Mouse (Mus musculus): ENCODE data around the gene Dld. TPM values are rescaled to one million over a fixed set of nuclear protein-coding genes. Genes with fewer than 3 reads are reported as not detected.

The Dld gene
- polyA plus RNA-seq, 1 experiment = 15.9 TPM

GRCm38 (mm10) chr12:31299676-31300197 lies 51.5 kb downstream of the Dld start:
- TF ChIP-seq POLR2A (IDR thresholded peaks at IDR 0.05; ENCODE audit: borderline replicate concordance, extremely low read depth, low read depth, low read length) (no peak), CTCF (IDR thresholded peaks at IDR 0.05; ENCODE audit: insufficient read depth, low read length) (no peak)
- DNase-seq = no peak
- WGBS = 62% methylated on average over 14 of the region's 14 CpGs
- Histone ChIP-seq H3K4me3 (replicated peaks; ENCODE audit: extremely low read depth, low read depth, low read length) (no peak overlapping the region), H3K4me1 (ENCODE audit: control insufficient read depth, insufficient read depth, low read length) (peaks cover 2% of the 10 kb centered on the region)

GRCm38 (mm10) chr12:31299126-31299525 lies 52.1 kb downstream of the Dld start:
- no peak overlapping the region for H3K4me3 ChIP-seq (replicated peaks; ENCODE audit: extremely low read depth, low read depth, low read length)
- DNase-seq = no peak
- 90% methylated on average over 3 of the region's 3 CpGs for WGBS
- peaks cover 5% of the 10 kb centered on the region for H3K4me1 ChIP-seq (ENCODE audit: control insufficient read depth, insufficient read depth, low read length)
- TF ChIP-seq POLR2A (IDR thresholded peaks at IDR 0.05; ENCODE audit: borderline replicate concordance, extremely low read depth, low read depth, low read length) (no peak), CTCF (IDR thresholded peaks at IDR 0.05; ENCODE audit: insufficient read depth, low read length) (no peak)

- TF ChIP-seq CTCF (IDR thresholded peaks at IDR 0.05; ENCODE audit: insufficient read depth, low read length) = no peak
- no peak for TF ChIP-seq POLR2A (IDR thresholded peaks at IDR 0.05; ENCODE audit: borderline replicate concordance, extremely low read depth, low read depth, low read length)
- 91% methylated on average over 8 of the region's 8 CpGs for WGBS
- DNase-seq = no peak
These were observed 52.7 kb downstream of the Dld start for GRCm38 (mm10) chr12:31298530-31298929.

GRCm38 (mm10) chr12:31298122-31298521 lies 53.1 kb downstream of the Dld start:
- WGBS = 86% methylated on average over 4 of the region's 4 CpGs
- no peak for DNase-seq
- H3K4me1 ChIP-seq (ENCODE audit: control insufficient read depth, insufficient read depth, low read length) = peaks cover 5% of the 10 kb centered on the region
- no peak overlapping the region for H3K4me3 ChIP-seq (replicated peaks; ENCODE audit: extremely low read depth, low read depth, low read length)
- TF ChIP-seq POLR2A (IDR thresholded peaks at IDR 0.05; ENCODE audit: borderline replicate concordance, extremely low read depth, low read depth, low read length) (no peak), CTCF (IDR thresholded peaks at IDR 0.05; ENCODE audit: insufficient read depth, low read length) (no peak)

More at GRCm38 (mm10) chr12:31298530-31298929, 52.7 kb downstream of the Dld start:
- H3K4me1 ChIP-seq (ENCODE audit: control insufficient read depth, insufficient read depth, low read length) = peaks cover 5% of the 10 kb centered on the region
- H3K4me3 ChIP-seq (replicated peaks; ENCODE audit: extremely low read depth, low read depth, low read length) = no peak overlapping the region

- Histone ChIP-seq H3K4me3 (replicated peaks; ENCODE audit: extremely low read depth, low read depth, low read length) (no peak overlapping the region), H3K4me1 (ENCODE audit: control insufficient read depth, insufficient read depth, low read length) (peaks cover 5% of the 10 kb centered on the region)
- TF ChIP-seq CTCF (IDR thresholded peaks at IDR 0.05; ENCODE audit: insufficient read depth, low read length) = no peak
- no peak for TF ChIP-seq POLR2A (IDR thresholded peaks at IDR 0.05; ENCODE audit: borderline replicate concordance, extremely low read depth, low read depth, low read length)
- DNase-seq = no peak
- 63% methylated on average over 4 of the region's 4 CpGs for WGBS
These were observed 55.2 kb downstream of the Dld start for GRCm38 (mm10) chr12:31296097-31296496.

GRCm38 (mm10) chr12:31295505-31295904 lies 55.7 kb downstream of the Dld start:
- TF ChIP-seq CTCF (IDR thresholded peaks at IDR 0.05; ENCODE audit: insufficient read depth, low read length) (no peak), POLR2A (IDR thresholded peaks at IDR 0.05; ENCODE audit: borderline replicate concordance, extremely low read depth, low read depth, low read length) (no peak)
- DNase-seq = no peak
- no peak overlapping the region for H3K4me3 ChIP-seq (replicated peaks; ENCODE audit: extremely low read depth, low read depth, low read length)
- peaks cover 5% of the 10 kb centered on the region for H3K4me1 ChIP-seq (ENCODE audit: control insufficient read depth, insufficient read depth, low read length)
- 70% methylated on average over 3 of the region's 3 CpGs for WGBS

GRCm38 (mm10) chr12:31294996-31295395 lies 56.3 kb downstream of the Dld start:
- Histone ChIP-seq H3K4me1 (ENCODE audit: control insufficient read depth, insufficient read depth, low read length) (peaks cover 5% of the 10 kb centered on the region), H3K4me3 (replicated peaks; ENCODE audit: extremely low read depth, low read depth, low read length) (no peak overlapping the region)
- no peak for TF ChIP-seq POLR2A (IDR thresholded peaks at IDR 0.05; ENCODE audit: borderline replicate concordance, extremely low read depth, low read depth, low read length)
- TF ChIP-seq CTCF (IDR thresholded peaks at IDR 0.05; ENCODE audit: insufficient read depth, low read length) = no peak
- no peak for DNase-seq
- 73% methylated on average over 11 of the region's 11 CpGs for WGBS

- WGBS = 41% methylated on average over 10 of the region's 10 CpGs
- TF ChIP-seq POLR2A (IDR thresholded peaks at IDR 0.05; ENCODE audit: borderline replicate concordance, extremely low read depth, low read depth, low read length) (no peak), CTCF (IDR thresholded peaks at IDR 0.05; ENCODE audit: insufficient read depth, low read length) (no peak)
- Histone ChIP-seq H3K4me1 (ENCODE audit: control insufficient read depth, insufficient read depth, low read length) (peaks cover 5% of the 10 kb centered on the region), H3K4me3 (replicated peaks; ENCODE audit: extremely low read depth, low read depth, low read length) (no peak overlapping the region)
- no peak for DNase-seq
These were observed 56.7 kb downstream of the Dld start for GRCm38 (mm10) chr12:31294526-31294925.

GRCm38 (mm10) chr12:31293361-31294142 lies 57.7 kb downstream of the Dld start:
- 51% methylated on average over 15 of the region's 15 CpGs for WGBS
- TF ChIP-seq POLR2A (IDR thresholded peaks at IDR 0.05; ENCODE audit: borderline replicate concordance, extremely low read depth, low read depth, low read length) (no peak), CTCF (IDR thresholded peaks at IDR 0.05; ENCODE audit: insufficient read depth, low read length) (no peak)
- Histone ChIP-seq H3K4me1 (ENCODE audit: control insufficient read depth, insufficient read depth, low read length) (peaks cover 5% of the 10 kb centered on the region), H3K4me3 (replicated peaks; ENCODE audit: extremely low read depth, low read depth, low read length) (no peak overlapping the region)
- DNase-seq = no peak

GRCm38 (mm10) chr12:31290951-31291350 lies 60.3 kb downstream of the Dld start:
- DNase-seq = no peak
- 69% methylated on average over 3 of the region's 3 CpGs for WGBS
- no peak overlapping the region for H3K4me3 ChIP-seq (replicated peaks; ENCODE audit: extremely low read depth, low read depth, low read length)

More at GRCm38 (mm10) chr12:31290951-31291350, 60.3 kb downstream of the Dld start:
- no peak for TF ChIP-seq CTCF (IDR thresholded peaks at IDR 0.05; ENCODE audit: insufficient read depth, low read length)
- no peak for TF ChIP-seq POLR2A (IDR thresholded peaks at IDR 0.05; ENCODE audit: borderline replicate concordance, extremely low read depth, low read depth, low read length)
- H3K4me1 ChIP-seq (ENCODE audit: control insufficient read depth, insufficient read depth, low read length) = peaks cover 5% of the 10 kb centered on the region
